Mouse (Mus musculus): ENCODE data around the gene Abhd12b. TPM values are rescaled to one million over a fixed set of nuclear protein-coding genes. Genes with fewer than 3 reads are reported as not detected.

The Abhd12b gene
- polyA plus RNA-seq, 1 experiment from 2014 or later = not detected

GRCm38 (mm10) chr12:70111117-70111366, 42.9 kb upstream of the Abhd12b start:
- Histone ChIP-seq H3K4me3 (ENCODE audit: low read depth, low read length) (peak overlapping the region; percentile 81), H3K27me3 (ENCODE audit: control insufficient read depth, insufficient read depth, low read length) (no peaks in the 10 kb centered on the region; the same call in 1 of the 2 replicates), H3K4me1 (ENCODE audit: control insufficient read depth, insufficient read depth, low read length) (peaks cover 9% of the 10 kb centered on the region; the same call in 1 of the 2 replicates), H3K9me3 (replicated peaks; ENCODE audit: control insufficient read depth, low read length) (no peaks in the 10 kb centered on the region), H3K36me3 (ENCODE audit: control insufficient read depth, insufficient read depth, low read length) (no peaks in the 10 kb centered on the region), H3K27ac (ENCODE audit: low read depth, low read length) (peak overlapping the region; percentile 83; the same call in 1 of the 2 replicates), H3K4me2 (peak overlapping the region; percentile 85), H3K9ac (ENCODE audit: low read depth, low read length) (peak overlapping the region; percentile 91)
- ATAC-seq (replicated peaks; ENCODE audit: insufficient number of reproducible peaks, low FRiP score, low TSS enrichment) = 0 out of 2 replicates have a peak, but pooled peaks have one; percentile 24
- WGBS (ENCODE audit: insufficient replicate concordance) = under 1% methylated on average over 15 of the region's 16 CpGs

- peak overlapping the region; percentile 85 for H3K4me2 ChIP-seq
- H3K9ac ChIP-seq (ENCODE audit: low read depth, low read length) = peak overlapping the region; percentile 91
- H3K4me1 ChIP-seq (ENCODE audit: control insufficient read depth, insufficient read depth, low read length) = peaks cover 9% of the 10 kb centered on the region; the same call in 1 of the 2 replicates
- H3K27ac ChIP-seq (ENCODE audit: low read depth, low read length) = peak overlapping the region; percentile 83
- no peaks in the 10 kb centered on the region; the same call in 1 of the 2 replicates for H3K27me3 ChIP-seq (ENCODE audit: control insufficient read depth, insufficient read depth, low read length)
- H3K4me3 ChIP-seq (ENCODE audit: low read depth, low read length) = peak overlapping the region; percentile 81
- no peaks in the 10 kb centered on the region for H3K36me3 ChIP-seq (ENCODE audit: control insufficient read depth, insufficient read depth, low read length)
- WGBS (ENCODE audit: insufficient replicate concordance) = under 1% methylated on average over 80 of the region's 101 CpGs
- ATAC-seq (replicated peaks; ENCODE audit: insufficient number of reproducible peaks, low FRiP score, low TSS enrichment) = peak; percentile 77
- H3K9me3 ChIP-seq (replicated peaks; ENCODE audit: control insufficient read depth, low read length) = no peaks in the 10 kb centered on the region
Measured at GRCm38 (mm10) chr12:70111367-70112089, 42.4 kb upstream of the Abhd12b start.

- Histone ChIP-seq H3K9me3 (replicated peaks; ENCODE audit: control insufficient read depth, low read length) (no peaks in the 10 kb centered on the region), H3K27ac (ENCODE audit: low read depth, low read length) (no peak overlapping the region), H3K27me3 (ENCODE audit: control insufficient read depth, insufficient read depth, low read length) (no peaks in the 10 kb centered on the region; the same call in 1 of the 2 replicates), H3K4me3 (ENCODE audit: low read depth, low read length) (peak overlapping the region; percentile 81), H3K9ac (ENCODE audit: low read depth, low read length) (peak overlapping the region; percentile 91), H3K36me3 (ENCODE audit: control insufficient read depth, insufficient read depth, low read length) (no peaks in the 10 kb centered on the region), H3K4me2 (peak overlapping the region; percentile 85), H3K4me1 (ENCODE audit: control insufficient read depth, insufficient read depth, low read length) (peaks cover 9% of the 10 kb centered on the region; the same call in 1 of the 2 replicates)
- WGBS (ENCODE audit: insufficient replicate concordance) = 5% methylated on average over 14 of the region's 16 CpGs
- ATAC-seq (replicated peaks; ENCODE audit: insufficient number of reproducible peaks, low FRiP score, low TSS enrichment) = no peak
Measured at GRCm38 (mm10) chr12:70112090-70112383, 41.9 kb upstream of the Abhd12b start.

- no peak within 1 kb of the TSS; the same call in 1 of the 2 replicates for H3K4me3 ChIP-seq (ENCODE audit: low read depth, low read length)
- peaks cover 9% of the 10 kb centered on the region; the same call in 1 of the 2 replicates for H3K4me1 ChIP-seq (ENCODE audit: control insufficient read depth, insufficient read depth, low read length)
- no peak for ATAC-seq (replicated peaks; ENCODE audit: insufficient number of reproducible peaks, low FRiP score, low TSS enrichment)
- no peaks in the 10 kb centered on the region for H3K36me3 ChIP-seq (ENCODE audit: control insufficient read depth, insufficient read depth, low read length)
- H3K9ac ChIP-seq (ENCODE audit: low read depth, low read length) = no peak within 1 kb of the TSS
- no peaks in the 10 kb centered on the region; the same call in 1 of the 2 replicates for H3K27me3 ChIP-seq (ENCODE audit: control insufficient read depth, insufficient read depth, low read length)
- 62% methylated on average over 11 of the region's 11 CpGs for WGBS (ENCODE audit: insufficient replicate concordance)
- no peaks in the 10 kb centered on the region for H3K9me3 ChIP-seq (replicated peaks; ENCODE audit: control insufficient read depth, low read length)
- H3K4me2 ChIP-seq = no peak within 1 kb of the TSS
- H3K27ac ChIP-seq (ENCODE audit: low read depth, low read length) = no peak within 1 kb of the TSS
Measured at GRCm38 (mm10) chr12:70113351-70113750, 40.6 kb upstream of the Abhd12b start, which contains the start of gene Nin. Gene Nin (minus strand): TSS chr12:70113717.

- no peaks in the 10 kb centered on the region; the same call in 1 of the 2 replicates for H3K27me3 ChIP-seq (ENCODE audit: control insufficient read depth, insufficient read depth, low read length)
- no peak overlapping the region for H3K4me3 ChIP-seq (ENCODE audit: low read depth, low read length)
- no peak overlapping the region for H3K4me2 ChIP-seq
- no peak overlapping the region for H3K27ac ChIP-seq (ENCODE audit: low read depth, low read length)
- H3K9me3 ChIP-seq (replicated peaks; ENCODE audit: control insufficient read depth, low read length) = no peaks in the 10 kb centered on the region
- WGBS (ENCODE audit: insufficient replicate concordance) = 82% methylated on average over 10 of the region's 10 CpGs
- H3K4me1 ChIP-seq (ENCODE audit: control insufficient read depth, insufficient read depth, low read length) = no peaks in the 10 kb centered on the region
- ATAC-seq (replicated peaks; ENCODE audit: insufficient number of reproducible peaks, low FRiP score, low TSS enrichment) = no peak
- no peak overlapping the region for H3K9ac ChIP-seq (ENCODE audit: low read depth, low read length)
- H3K36me3 ChIP-seq (ENCODE audit: control insufficient read depth, insufficient read depth, low read length) = no peaks in the 10 kb centered on the region
Measured at GRCm38 (mm10) chr12:70117146-70117545, 36.8 kb upstream of the Abhd12b start.

GRCm38 (mm10) chr12:70118721-70119345, 35.1 kb upstream of the Abhd12b start:
- Histone ChIP-seq H3K36me3 (ENCODE audit: control insufficient read depth, insufficient read depth, low read length) (no peaks in the 10 kb centered on the region), H3K4me2 (no peak overlapping the region), H3K4me3 (ENCODE audit: low read depth, low read length) (no peak overlapping the region), H3K9ac (ENCODE audit: low read depth, low read length) (no peak overlapping the region), H3K27me3 (ENCODE audit: control insufficient read depth, insufficient read depth, low read length) (no peaks in the 10 kb centered on the region), H3K27ac (ENCODE audit: low read depth, low read length) (no peak overlapping the region), H3K9me3 (replicated peaks; ENCODE audit: control insufficient read depth, low read length) (no peaks in the 10 kb centered on the region), H3K4me1 (ENCODE audit: control insufficient read depth, insufficient read depth, low read length) (no peaks in the 10 kb centered on the region)
- 78% methylated on average over 10 of the region's 10 CpGs for WGBS (ENCODE audit: insufficient replicate concordance)
- ATAC-seq (replicated peaks; ENCODE audit: insufficient number of reproducible peaks, low FRiP score, low TSS enrichment) = no peak

GRCm38 (mm10) chr12:70119552-70119951, 34.4 kb upstream of the Abhd12b start:
- ATAC-seq (replicated peaks; ENCODE audit: insufficient number of reproducible peaks, low FRiP score, low TSS enrichment) = no peak
- Histone ChIP-seq H3K9ac (ENCODE audit: low read depth, low read length) (no peak overlapping the region), H3K4me1 (ENCODE audit: control insufficient read depth, insufficient read depth, low read length) (no peaks in the 10 kb centered on the region), H3K27ac (ENCODE audit: low read depth, low read length) (no peak overlapping the region), H3K4me3 (ENCODE audit: low read depth, low read length) (no peak overlapping the region), H3K9me3 (replicated peaks; ENCODE audit: control insufficient read depth, low read length) (no peaks in the 10 kb centered on the region), H3K27me3 (ENCODE audit: control insufficient read depth, insufficient read depth, low read length) (no peaks in the 10 kb centered on the region), H3K36me3 (ENCODE audit: control insufficient read depth, insufficient read depth, low read length) (no peaks in the 10 kb centered on the region), H3K4me2 (no peak overlapping the region)
- 38% methylated on average over 2 of the region's 2 CpGs for WGBS (ENCODE audit: insufficient replicate concordance)

GRCm38 (mm10) chr12:70126626-70127025, 27.3 kb upstream of the Abhd12b start:
- ATAC-seq (replicated peaks; ENCODE audit: insufficient number of reproducible peaks, low FRiP score, low TSS enrichment) = no peak
- H3K9ac ChIP-seq (ENCODE audit: low read depth, low read length) = no peak overlapping the region
- WGBS (ENCODE audit: insufficient replicate concordance) = 78% methylated on average over 4 of the region's 4 CpGs

More at GRCm38 (mm10) chr12:70126626-70127025, 27.3 kb upstream of the Abhd12b start:
- Histone ChIP-seq H3K36me3 (ENCODE audit: control insufficient read depth, insufficient read depth, low read length) (no peaks in the 10 kb centered on the region), H3K4me2 (no peak overlapping the region), H3K4me3 (ENCODE audit: low read depth, low read length) (no peak overlapping the region), H3K27ac (ENCODE audit: low read depth, low read length) (no peak overlapping the region), H3K27me3 (ENCODE audit: control insufficient read depth, insufficient read depth, low read length) (no peaks in the 10 kb centered on the region), H3K9me3 (replicated peaks; ENCODE audit: control insufficient read depth, low read length) (no peaks in the 10 kb centered on the region), H3K4me1 (ENCODE audit: control insufficient read depth, insufficient read depth, low read length) (no peaks in the 10 kb centered on the region)
